Mouse (Mus musculus): Measurements from ENCODE around the gene Cd47. TPM values are rescaled to one million over a fixed set of nuclear protein-coding genes. Genes with fewer than 3 reads are reported as not detected.

The Cd47 gene
- polyA plus RNA-seq, 1 experiment from 2014 or later = 97.9 TPM

- ATAC-seq (no peak), DNase-seq (ENCODE audit: low spot score) (no peak)
- no peaks in the 10 kb centered on the region for H3K9me3 ChIP-seq (replicated peaks; ENCODE audit: control insufficient read depth, low read length)
- no peaks in the 10 kb centered on the region for H3K36me3 ChIP-seq (ENCODE audit: control insufficient read depth, insufficient read depth, low read length)
- H3K4me3 ChIP-seq (ENCODE audit: low read depth, low read length) = no peak overlapping the region
- H3K4me1 ChIP-seq (ENCODE audit: control insufficient read depth, insufficient read depth, low read length) = no peaks in the 10 kb centered on the region
- no peak overlapping the region for H3K9ac ChIP-seq (ENCODE audit: low read length)
- no peak overlapping the region for H3K27ac ChIP-seq (ENCODE audit: low read depth, low read length)
- 82% methylated on average over 11 of the region's 11 CpGs for WGBS
- no peaks in the 10 kb centered on the region for H3K27me3 ChIP-seq (replicated peaks; ENCODE audit: control insufficient read depth, insufficient read depth, low read length)
- no peak overlapping the region for H3K4me2 ChIP-seq (ENCODE audit: low read length)
These were observed 115.5 kb downstream of the Cd47 start for GRCm38 (mm10) chr16:49915532-49916476.

- H3K4me3 ChIP-seq (ENCODE audit: low read depth, low read length) = no peak overlapping the region
These were observed 119.9 kb downstream of the Cd47 start for GRCm38 (mm10) chr16:49920191-49920590.

GRCm38 (mm10) chr16:49921677-49922076, 121.3 kb downstream of the Cd47 start:
- WGBS = 89% methylated on average over 6 of the region's 6 CpGs

More at GRCm38 (mm10) chr16:49920191-49920590, 119.9 kb downstream of the Cd47 start:
- Histone ChIP-seq H3K27me3 (replicated peaks; ENCODE audit: control insufficient read depth, insufficient read depth, low read length) (no peaks in the 10 kb centered on the region), H3K4me2 (ENCODE audit: low read length) (no peak overlapping the region), H3K9me3 (replicated peaks; ENCODE audit: control insufficient read depth, low read length) (no peaks in the 10 kb centered on the region), H3K9ac (ENCODE audit: low read length) (no peak overlapping the region), H3K27ac (ENCODE audit: low read depth, low read length) (no peak overlapping the region), H3K36me3 (ENCODE audit: control insufficient read depth, insufficient read depth, low read length) (no peaks in the 10 kb centered on the region), H3K4me1 (ENCODE audit: control insufficient read depth, insufficient read depth, low read length) (no peaks in the 10 kb centered on the region)
- 85% methylated on average over 10 of the region's 10 CpGs for WGBS
- DNase-seq (ENCODE audit: low spot score) = no peak
- no peak for ATAC-seq

GRCm38 (mm10) chr16:49922098-49922497, 121.8 kb downstream of the Cd47 start:
- H3K36me3 ChIP-seq (ENCODE audit: control insufficient read depth, insufficient read depth, low read length) = no peaks in the 10 kb centered on the region
- H3K4me1 ChIP-seq (ENCODE audit: control insufficient read depth, insufficient read depth, low read length) = no peaks in the 10 kb centered on the region
- H3K27me3 ChIP-seq (replicated peaks; ENCODE audit: control insufficient read depth, insufficient read depth, low read length) = no peaks in the 10 kb centered on the region
- WGBS = 90% methylated on average over 11 of the region's 11 CpGs
- H3K9ac ChIP-seq (ENCODE audit: low read length) = no peak overlapping the region
- no peak overlapping the region for H3K4me3 ChIP-seq (ENCODE audit: low read depth, low read length)
- H3K9me3 ChIP-seq (replicated peaks; ENCODE audit: control insufficient read depth, low read length) = no peaks in the 10 kb centered on the region
- no peak overlapping the region for H3K4me2 ChIP-seq (ENCODE audit: low read length)
- ATAC-seq = no peak
- H3K27ac ChIP-seq (ENCODE audit: low read depth, low read length) = no peak overlapping the region
- DNase-seq (ENCODE audit: low spot score) = no peak

More at GRCm38 (mm10) chr16:49921677-49922076, 121.3 kb downstream of the Cd47 start:
- Histone ChIP-seq H3K27ac (ENCODE audit: low read depth, low read length) (no peak overlapping the region), H3K4me2 (ENCODE audit: low read length) (no peak overlapping the region), H3K4me3 (ENCODE audit: low read depth, low read length) (no peak overlapping the region), H3K9ac (ENCODE audit: low read length) (no peak overlapping the region), H3K4me1 (ENCODE audit: control insufficient read depth, insufficient read depth, low read length) (no peaks in the 10 kb centered on the region), H3K27me3 (replicated peaks; ENCODE audit: control insufficient read depth, insufficient read depth, low read length) (no peaks in the 10 kb centered on the region), H3K36me3 (ENCODE audit: control insufficient read depth, insufficient read depth, low read length) (no peaks in the 10 kb centered on the region), H3K9me3 (replicated peaks; ENCODE audit: control insufficient read depth, low read length) (no peaks in the 10 kb centered on the region)
- DNase-seq (ENCODE audit: low spot score) (no peak), ATAC-seq (no peak)

GRCm38 (mm10) chr16:49923720-49924119, 123.4 kb downstream of the Cd47 start:
- Histone ChIP-seq H3K4me3 (ENCODE audit: low read depth, low read length) (no peak overlapping the region), H3K27ac (ENCODE audit: low read depth, low read length) (no peak overlapping the region), H3K9ac (ENCODE audit: low read length) (no peak overlapping the region), H3K4me2 (ENCODE audit: low read length) (no peak overlapping the region), H3K27me3 (replicated peaks; ENCODE audit: control insufficient read depth, insufficient read depth, low read length) (no peaks in the 10 kb centered on the region), H3K9me3 (replicated peaks; ENCODE audit: control insufficient read depth, low read length) (no peaks in the 10 kb centered on the region), H3K36me3 (ENCODE audit: control insufficient read depth, insufficient read depth, low read length) (no peaks in the 10 kb centered on the region), H3K4me1 (ENCODE audit: control insufficient read depth, insufficient read depth, low read length) (no peaks in the 10 kb centered on the region)
- ATAC-seq (no peak), DNase-seq (ENCODE audit: low spot score) (no peak)
- WGBS = 68% methylated on average over 9 of the region's 9 CpGs

- 55% methylated on average over 1 of the region's 1 CpGs for WGBS
- no peak for DNase-seq (ENCODE audit: low spot score)
- no peak overlapping the region for H3K4me3 ChIP-seq (ENCODE audit: low read depth, low read length)
- no peaks in the 10 kb centered on the region for H3K36me3 ChIP-seq (ENCODE audit: control insufficient read depth, insufficient read depth, low read length)
- H3K4me2 ChIP-seq (ENCODE audit: low read length) = no peak overlapping the region
- H3K4me1 ChIP-seq (ENCODE audit: control insufficient read depth, insufficient read depth, low read length) = no peaks in the 10 kb centered on the region
- no peaks in the 10 kb centered on the region for H3K27me3 ChIP-seq (replicated peaks; ENCODE audit: control insufficient read depth, insufficient read depth, low read length)
- no peak for ATAC-seq
- no peak overlapping the region for H3K9ac ChIP-seq (ENCODE audit: low read length)
- no peak overlapping the region for H3K27ac ChIP-seq (ENCODE audit: low read depth, low read length)
- no peaks in the 10 kb centered on the region for H3K9me3 ChIP-seq (replicated peaks; ENCODE audit: control insufficient read depth, low read length)
These were observed 124.6 kb downstream of the Cd47 start for GRCm38 (mm10) chr16:49924941-49925340.

- DNase-seq (ENCODE audit: low spot score) (no peak), ATAC-seq (no peak)
- Histone ChIP-seq H3K27me3 (replicated peaks; ENCODE audit: control insufficient read depth, insufficient read depth, low read length) (no peaks in the 10 kb centered on the region), H3K4me3 (ENCODE audit: low read depth, low read length) (no peak overlapping the region), H3K9me3 (replicated peaks; ENCODE audit: control insufficient read depth, low read length) (no peaks in the 10 kb centered on the region), H3K27ac (ENCODE audit: low read depth, low read length) (no peak overlapping the region), H3K9ac (ENCODE audit: low read length) (no peak overlapping the region), H3K4me2 (ENCODE audit: low read length) (no peak overlapping the region), H3K36me3 (ENCODE audit: control insufficient read depth, insufficient read depth, low read length) (no peaks in the 10 kb centered on the region), H3K4me1 (ENCODE audit: control insufficient read depth, insufficient read depth, low read length) (peaks cover 4% of the 10 kb centered on the region; the same call in 1 of the 2 replicates)
- 89% methylated on average over 5 of the region's 5 CpGs for WGBS
These were observed 132.9 kb downstream of the Cd47 start for GRCm38 (mm10) chr16:49933274-49933673.

GRCm38 (mm10) chr16:49936008-49936443, 135.7 kb downstream of the Cd47 start:
- H3K27me3 ChIP-seq (replicated peaks; ENCODE audit: control insufficient read depth, insufficient read depth, low read length) = no peaks in the 10 kb centered on the region
- DNase-seq (ENCODE audit: low spot score) (no peak), ATAC-seq (no peak)
- H3K9me3 ChIP-seq (replicated peaks; ENCODE audit: control insufficient read depth, low read length) = no peaks in the 10 kb centered on the region
- no peaks in the 10 kb centered on the region for H3K36me3 ChIP-seq (ENCODE audit: control insufficient read depth, insufficient read depth, low read length)
- no peak overlapping the region for H3K4me2 ChIP-seq (ENCODE audit: low read length)
- H3K4me3 ChIP-seq (ENCODE audit: low read depth, low read length) = no peak overlapping the region
- WGBS = 86% methylated on average over 6 of the region's 6 CpGs
- no peak overlapping the region for H3K9ac ChIP-seq (ENCODE audit: low read length)
- peaks cover 4% of the 10 kb centered on the region; the same call in 1 of the 2 replicates for H3K4me1 ChIP-seq (ENCODE audit: control insufficient read depth, insufficient read depth, low read length)
- H3K27ac ChIP-seq (ENCODE audit: low read depth, low read length) = no peak overlapping the region

GRCm38 (mm10) chr16:49936793-49937192, 136.5 kb downstream of the Cd47 start:
- Histone ChIP-seq H3K9me3 (replicated peaks; ENCODE audit: control insufficient read depth, low read length) (no peaks in the 10 kb centered on the region), H3K4me3 (ENCODE audit: low read depth, low read length) (no peak overlapping the region), H3K27ac (ENCODE audit: low read depth, low read length) (no peak overlapping the region), H3K4me2 (ENCODE audit: low read length) (no peak overlapping the region), H3K4me1 (ENCODE audit: control insufficient read depth, insufficient read depth, low read length) (peaks cover 4% of the 10 kb centered on the region; the same call in 1 of the 2 replicates), H3K36me3 (ENCODE audit: control insufficient read depth, insufficient read depth, low read length) (no peaks in the 10 kb centered on the region), H3K27me3 (replicated peaks; ENCODE audit: control insufficient read depth, insufficient read depth, low read length) (no peaks in the 10 kb centered on the region), H3K9ac (ENCODE audit: low read length) (no peak overlapping the region)
- ATAC-seq (peak; percentile 86), DNase-seq (ENCODE audit: low spot score) (peak; percentile 56)
- 31% methylated on average over 5 of the region's 5 CpGs for WGBS

All from forebrain, embryonic 14.5 days (tissue).